Mouse (Mus musculus): ENCODE measurements around the gene Gm4737. TPM values are rescaled to one million over a fixed set of nuclear protein-coding genes. Genes with fewer than 3 reads are reported as not detected.

Gene Gm4737
- total RNA-seq, 2 experiments from 2014 or later, result 10.9 to 11.0 TPM

Other genes starting within 250 kb of the Gm4737 start
- 1 to 10 TPM; 7.0 to 9.7 TPM for gene Phldb2, start 201.5 kb downstream of the Gm4737 start, total RNA-seq (2021)
- 100 to 1,000 TPM in 1 of 2 experiments, 10 to 100 TPM in 1; 91.7 to 112 TPM for gene Plcxd2, start 144.9 kb downstream of the Gm4737 start, total RNA-seq (2021)
- gene Cd96, start 34.8 kb downstream of the Gm4737 start, total RNA-seq (2021), result not detected

Measured in left cerebral cortex, postnatal 14 days (tissue).